Mouse (Mus musculus) stomach, postnatal 0 days (tissue): ENCODE results near the gene Hpgd.

ENCODE experiments used
- CTCF ChIP-seq: IDR thresholded peaks from 2 replicates; pipeline ENCODE4 v1.5.1; 2016; ENCODE audit warnings: antibody characterized with exemption, low read depth, mild to moderate bottlenecking, moderate library complexity
- EP300 ChIP-seq: optimal IDR thresholded peaks from 2 replicates; pipeline ENCODE3; 2016; ENCODE audit warnings: antibody characterized with exemption

- TF ChIP-seq CTCF = no peak
- TF ChIP-seq EP300 = no peak
These were observed 9.4 kb upstream of the Hpgd start for GRCm38 (mm10) chr8:56284957-56285356.
